Comparison of ENCODE assay signal across 9 mouse cellular contexts in the genomic region with DNA sequence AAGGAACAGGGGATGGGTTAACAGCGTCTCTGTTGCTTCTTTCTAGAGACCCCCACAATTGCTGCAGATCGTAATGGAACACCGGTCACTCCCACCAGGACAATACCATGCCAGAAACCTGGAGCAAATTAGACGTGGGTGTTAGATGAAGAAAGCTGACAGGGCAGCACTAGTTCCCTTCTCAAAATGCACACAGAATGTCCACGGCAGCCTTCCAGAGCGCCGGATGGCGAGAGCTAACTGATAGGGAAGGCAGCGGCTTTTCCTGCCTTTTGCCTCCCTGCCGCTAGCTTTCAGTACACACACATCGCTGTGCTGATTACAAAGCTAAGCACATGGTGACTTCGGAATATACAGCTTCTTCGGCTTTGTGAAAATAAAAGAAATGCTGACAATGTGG. TPM values are rescaled to one million over a fixed set of nuclear protein-coding genes. Genes with fewer than 3 reads are reported as not detected.
DNase-seq lines count a peak whose midpoint lies in the region; ATAC-seq and TF ChIP-seq lines count a peak whose summit lies in the region.
"Had no signal": no experiment of that assay in that cellular context is flagged by ENCODE, and none has a peak within 500 bp of the region (broad histone marks: within the 10 kb centered on the region; RNA-seq: fewer than 3 reads in every experiment).

No protein-coding gene starts in this region.

- no peak for TF ChIP-seq CTCF in embryonic fibroblast, embryonic 13.5 days (IDR thresholded peaks at IDR 0.05; ENCODE audit: borderline replicate concordance, insufficient read depth, low read length)

- H3K4me3 ChIP-seq in embryonic fibroblast, embryonic 13.5 days (ENCODE audit: insufficient read depth, low read length), result 0 out of 2 replicates have a peak overlapping the region, but pooled peaks have one; percentile 0
- peak overlapping the region; percentile 22 for H3K4me3 ChIP-seq in hindbrain, embryonic 12.5 days
- H3K4me3 ChIP-seq in liver, embryonic 16.5 days (ENCODE audit: low read depth, low read length), result peak overlapping the region; percentile 31

- H3K4me1 ChIP-seq in embryonic fibroblast, embryonic 13.5 days (ENCODE audit: control insufficient read depth, insufficient read depth, low read length), result no peaks in the 10 kb centered on the region
- no peaks in the 10 kb centered on the region for H3K4me1 ChIP-seq in hindbrain, embryonic 12.5 days
- H3K4me1 ChIP-seq in liver, embryonic 16.5 days (ENCODE audit: control insufficient read depth, low read depth, low read length), result no peaks in the 10 kb centered on the region

- TF ChIP-seq POLR2A in embryonic fibroblast, embryonic 13.5 days (IDR thresholded peaks at IDR 0.05; ENCODE audit: low read depth, low read length), result no peak

- WGBS in hindbrain, embryonic 12.5 days, result 39% methylated on average over 13 of the region's 13 CpGs
- 23% methylated on average over 13 of the region's 13 CpGs for WGBS in liver, embryonic 16.5 days (ENCODE audit: insufficient replicate concordance)

- H3K4me2 ChIP-seq in hindbrain, embryonic 12.5 days (replicated peaks), result peak overlapping the region; percentile 46
- peak overlapping the region; percentile 56 for H3K4me2 ChIP-seq in liver, embryonic 16.5 days (ENCODE audit: low read depth, low read length)

- peak overlapping the region; percentile 32; the same call in 1 of the 2 replicates for H3K9ac ChIP-seq in hindbrain, embryonic 12.5 days
- no peak overlapping the region for H3K9ac ChIP-seq in liver, embryonic 16.5 days (ENCODE audit: low read depth, low read length)

- peak; percentile 11 to 20 for DNase-seq in layer of hippocampus, postnatal 10 days (ENCODE audit: low spot score in 2 of 2)
- DNase-seq in layer of hippocampus, adult 8-10 months (ENCODE audit: low spot score in 2 of 2), result no peak
- DNase-seq in yolk sac, embryonic 10.5 days (ENCODE audit: low spot score), result peak; percentile 30
- no peak for DNase-seq in thymus, postnatal 14 days
- DNase-seq in thymus, adult 18-20 months, result no peak

- no peak overlapping the region for H3K27ac ChIP-seq in embryonic fibroblast, embryonic 13.5 days (ENCODE audit: insufficient read depth, low read length)
- no peak overlapping the region for H3K27ac ChIP-seq in hindbrain, embryonic 12.5 days
- H3K27ac ChIP-seq in liver, embryonic 16.5 days (ENCODE audit: low read length), result no peak overlapping the region

- ATAC-seq in hindbrain, embryonic 12.5 days (ENCODE audit: low FRiP score), result no peak
- no peak for ATAC-seq in liver, embryonic 16.5 days (ENCODE audit: low read depth)

- H3K27me3 ChIP-seq in hindbrain, embryonic 12.5 days, result no peaks in the 10 kb centered on the region
- no peaks in the 10 kb centered on the region for H3K27me3 ChIP-seq in liver, embryonic 16.5 days (ENCODE audit: control insufficient read depth, insufficient read depth, low read depth, low read length)

- no peaks in the 10 kb centered on the region for H3K9me3 ChIP-seq in hindbrain, embryonic 12.5 days (replicated peaks)
- no peaks in the 10 kb centered on the region for H3K9me3 ChIP-seq in liver, embryonic 16.5 days (replicated peaks; ENCODE audit: control insufficient read depth, low read length)

- H3K36me3 ChIP-seq in hindbrain, embryonic 12.5 days, result no peaks in the 10 kb centered on the region
- no peaks in the 10 kb centered on the region for H3K36me3 ChIP-seq in liver, embryonic 16.5 days (ENCODE audit: control insufficient read depth, insufficient read depth)

RNA-seq across cellular contexts. Expression of a gene that starts 7.9 kb away (rescaled TPM):
- not detected for total RNA-seq in layer of hippocampus, postnatal 10 days (2021)
- total RNA-seq in layer of hippocampus, adult 8-10 months (2022), result not detected
- polyA plus RNA-seq in embryonic fibroblast, embryonic 13.5 days (2011; ENCODE audit: insufficient read length, low read depth, missing spikeins), result 0.44 TPM in 1 of 2 replicates, not detected in the other
- polyA plus RNA-seq in hindbrain, embryonic 12.5 days (2016; fragmentation: Nextera tagmentation; extraction: Ambion mirVana), result 2.7 and 3.0 TPM in 2 replicates
- polyA plus RNA-seq in liver, embryonic 16.5 days (2015; fragmentation: Nextera tagmentation; extraction: Ambion mirVana), result 0.85 and 0.91 TPM in 2 replicates
- total RNA-seq: left cerebral cortex, postnatal 14 days had no signal

RNA-seq across cellular contexts. Expression of a gene that starts 37.6 kb away (rescaled TPM):
- 1 to 10 TPM; 2.6 to 3.4 TPM for total RNA-seq in layer of hippocampus, postnatal 10 days (2021)
- total RNA-seq in layer of hippocampus, adult 8-10 months (2022), result 1 to 10 TPM; 3.5 to 4.5 (median 3.6) TPM
- polyA plus RNA-seq in embryonic fibroblast, embryonic 13.5 days (2011; ENCODE audit: insufficient read length, low read depth, missing spikeins), result 5.9 and 6.4 TPM in 2 replicates
- 4.9 and 5.5 TPM in 2 replicates for polyA plus RNA-seq in hindbrain, embryonic 12.5 days (2016; fragmentation: Nextera tagmentation; extraction: Ambion mirVana)
- 4.4 and 4.6 TPM in 2 replicates for polyA plus RNA-seq in liver, embryonic 16.5 days (2015; fragmentation: Nextera tagmentation; extraction: Ambion mirVana)

RNA-seq across cellular contexts. Expression of a gene that starts 41.3 kb away (rescaled TPM):
- total RNA-seq in layer of hippocampus, postnatal 10 days (2021), result not detected
- total RNA-seq in layer of hippocampus, adult 8-10 months (2022), result not detected
- polyA plus RNA-seq in embryonic fibroblast, embryonic 13.5 days (2011; ENCODE audit: insufficient read length, low read depth, missing spikeins), result not detected in 2 replicates
- not detected in 2 replicates for polyA plus RNA-seq in hindbrain, embryonic 12.5 days (2016; fragmentation: Nextera tagmentation; extraction: Ambion mirVana)
- not detected in 2 replicates for polyA plus RNA-seq in liver, embryonic 16.5 days (2015; fragmentation: Nextera tagmentation; extraction: Ambion mirVana)
- total RNA-seq: left cerebral cortex, postnatal 14 days had no signal

Comparison
In these comparisons a context has a peak if more than half of its experiments do, and no peak if none do; other contexts are left out.
1. DNase-seq: peak in layer of hippocampus, postnatal 10 days (2 of 2) and yolk sac, embryonic 10.5 days (single experiment); none in layer of hippocampus, adult 8-10 months (0 of 2), thymus, postnatal 14 days (single experiment) and thymus, adult 18-20 months (0 of 2).
2. Peak in every context shown above with its lines, with median percentiles within 50 percentile points of each other: H3K4me3 ChIP-seq.